Mouse (Mus musculus): ENCODE measurements around the gene Zfp773.
"Not testable (repeated sequence)": the region's sequence is repeated elsewhere in the genome, so short reads cannot be mapped to it uniquely, and the experiment has no call there.

Zfp773 gene

DNA sequence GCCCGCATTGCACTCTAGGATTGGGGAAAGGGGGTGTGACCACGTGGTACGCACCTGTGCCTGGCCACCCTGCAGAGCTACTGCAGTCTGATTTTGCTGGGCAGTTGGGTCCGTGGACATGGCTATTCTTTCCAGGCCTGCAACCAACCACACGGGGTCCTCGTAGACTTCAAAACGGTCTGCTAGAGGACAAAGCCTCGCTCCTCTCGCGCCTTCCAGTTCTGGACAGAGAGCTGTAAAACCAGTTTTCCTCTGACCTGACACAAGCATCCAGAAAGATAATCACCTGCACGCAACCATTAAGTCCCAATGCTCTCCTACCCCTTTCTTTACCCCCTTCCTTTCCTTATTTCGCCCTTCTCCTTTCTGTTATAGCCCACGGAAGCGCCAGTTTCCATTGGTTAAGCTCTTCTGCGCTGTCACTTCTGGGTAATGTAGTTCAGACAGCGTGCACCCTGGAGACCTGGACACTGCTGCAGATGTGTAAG lies at the start of gene Zfp773:
Gene Zfp773, minus strand, starts transcription at position 377 of the 488 bp plus-strand sequence.
- POLR2A ChIA-PET: interaction anchor here in 3 of 4 experiments (0.6 to 2.2 kb wide), 9 partner anchors 9 to 408 kb away, joined by 3 to 8 read pairs (median 3); partner anchors contain the start of genes Zfp418 (in 2 of the 3) and Zfp954 (in 1 of the 3)
- CTCF ChIA-PET: interaction anchor here (0.6 to 1.9 kb wide), 7 partner anchors 16 to 774 kb away, joined by 3 to 19 read pairs (median 3); partner anchors contain the start of genes Zfp78 (in 1 of the 4) and Zfp954 (in 1 of the 4)

DNA sequence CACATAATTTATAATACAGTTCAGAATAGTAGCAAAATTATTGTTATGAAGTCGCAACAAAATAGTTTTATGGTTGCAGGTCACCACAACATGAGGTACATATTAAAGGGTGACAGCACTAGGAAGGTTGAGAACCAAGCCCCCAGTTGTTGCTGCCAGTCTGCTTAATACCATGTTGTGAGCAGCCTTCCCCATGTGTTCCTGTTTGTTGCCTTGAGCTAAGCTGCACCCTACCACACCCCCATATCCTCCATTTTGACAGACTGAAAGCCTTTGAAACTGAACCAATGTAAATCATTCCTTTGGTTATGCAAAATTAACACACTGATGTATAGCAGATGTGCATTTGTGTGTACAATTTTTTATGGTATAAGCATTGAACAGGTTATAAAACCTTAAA lies 49.3 kb upstream of the Zfp773 start:
- POLR2A ChIA-PET: interaction anchor here in 2 of 4 experiments (0.6 to 4.1 kb wide), 2 partner anchors 10 to 12 kb away, joined by 3 to 32 read pairs; partner anchors contain the start of gene Zfp418 (in 1 of the 2)

DNA sequence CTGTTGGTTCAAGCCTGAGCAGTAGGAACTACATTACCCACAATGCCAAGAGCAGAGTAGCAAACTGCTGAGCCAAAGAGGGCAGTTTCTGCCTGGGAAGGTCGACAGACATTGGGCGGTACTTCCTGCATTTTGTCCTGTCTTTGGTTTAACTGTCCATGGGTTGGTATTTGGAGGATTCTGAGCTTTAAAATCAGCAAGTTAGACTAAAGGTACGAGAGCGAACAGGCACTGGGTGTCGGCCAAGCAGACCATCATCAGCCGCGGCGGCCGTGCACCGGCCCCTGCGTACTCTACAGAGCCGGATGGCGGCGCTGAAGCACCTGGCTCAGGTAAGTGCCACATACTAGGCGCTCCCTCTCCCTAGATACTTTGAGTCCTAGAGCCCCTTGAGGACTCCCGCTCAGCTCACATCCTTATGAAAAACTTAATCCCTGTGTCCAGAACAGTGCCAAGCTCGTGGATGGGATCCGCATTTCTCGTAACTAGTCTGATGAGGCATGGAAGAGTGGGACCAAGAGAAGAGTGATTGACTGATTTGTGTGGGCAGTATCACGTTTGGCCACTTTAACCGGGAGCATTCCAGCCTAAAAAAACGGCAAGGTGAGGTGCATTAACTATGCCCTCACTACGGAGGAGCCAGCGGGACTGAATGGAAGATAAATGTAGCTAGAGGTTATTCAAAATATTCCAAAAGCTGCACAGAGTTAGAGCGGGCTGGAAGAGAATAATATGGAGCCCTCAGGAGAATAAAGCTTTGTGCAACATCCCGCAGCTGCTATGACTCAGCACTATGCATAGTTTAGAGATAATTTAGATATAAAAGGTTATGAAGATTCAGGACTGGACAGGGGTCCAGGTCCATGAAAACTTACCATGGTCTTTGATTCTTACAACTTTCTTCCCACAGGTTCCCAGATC lies 34.9 kb upstream of the Zfp773 start, which contains the start of gene Zfp418:
Gene Zfp418, plus strand, starts transcription at position 104 of the 921 bp plus-strand sequence.
- POLR2A ChIA-PET: interaction anchor here in 3 of 4 experiments (0.8 to 5.9 kb wide), 12 partner anchors 10 to 628 kb away, joined by 3 to 32 read pairs (median 3); partner anchors contain the start of gene Zfp773 (in 2 of the 3)

More for the DNA sequence above, 49.3 kb upstream of the Zfp773 start:
- CTCF ChIA-PET: interaction anchor here in 3 of 4 experiments (0.5 to 3.3 kb wide), 3 partner anchors 49 to 394 kb away, joined by 3 to 19 read pairs (median 3); partner anchors contain the start of gene Zfp773 (in 1 of the 3)

DNA sequence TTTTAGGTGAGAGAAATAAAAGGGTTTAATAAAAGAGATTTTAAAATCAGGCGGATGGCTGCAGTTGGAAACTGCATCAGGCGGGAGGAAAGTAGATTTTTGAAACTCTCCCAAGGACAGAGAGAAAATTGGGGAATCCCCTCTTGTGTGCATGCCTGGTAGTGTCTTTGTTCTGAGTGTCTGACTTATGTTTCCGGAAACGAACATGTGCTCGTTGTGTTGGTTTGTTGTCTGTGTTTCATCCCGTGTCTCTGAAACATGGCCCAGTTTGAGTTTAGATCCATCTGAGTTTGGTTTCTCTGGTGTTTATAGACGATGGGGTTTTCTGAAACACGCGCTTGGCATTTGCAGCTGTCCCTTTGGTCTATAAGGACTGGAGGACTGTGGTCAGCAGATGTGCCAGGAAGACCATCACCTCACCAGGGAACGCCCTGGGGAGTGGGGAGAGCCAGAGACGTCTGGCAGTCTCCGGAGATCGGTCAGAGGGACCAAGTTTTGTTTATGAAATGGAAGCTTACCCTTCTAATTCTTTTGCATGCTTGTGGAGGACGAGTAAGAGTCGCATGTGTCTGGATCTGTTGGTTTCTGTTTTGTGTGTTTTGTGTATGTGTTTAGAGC lies 9.5 kb upstream of the Zfp773 start:
- ChIA-PET POLR2A (no interaction called here), CTCF (no interaction called here)

More for the DNA sequence above, 34.9 kb upstream of the Zfp773 start, which contains the start of gene Zfp418:
- CTCF ChIA-PET: interaction anchor here in 3 of 4 experiments (0.5 to 1.1 kb wide), 3 partner anchors 17 to 889 kb away, joined by 3 to 7 read pairs (median 6); no protein-coding TSS in a partner anchor

DNA sequence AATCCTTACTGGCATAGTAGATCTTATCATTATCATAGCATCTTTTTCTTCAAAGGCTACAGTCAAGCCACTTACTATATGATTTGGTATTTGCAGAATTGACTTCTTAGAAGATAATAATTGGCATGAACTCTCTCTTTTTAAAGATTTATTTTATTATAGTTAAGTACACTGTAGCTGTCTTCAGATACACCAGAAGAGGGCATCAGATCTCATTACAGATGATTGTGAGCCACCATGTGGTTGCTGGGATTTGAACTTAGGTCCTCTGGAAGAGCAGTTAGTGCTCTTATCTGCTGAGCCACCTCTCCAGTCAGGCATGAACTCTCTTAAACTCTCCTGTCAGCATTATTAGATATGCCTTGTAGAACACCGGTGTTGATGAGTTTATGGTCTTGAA lies 7.7 kb upstream of the Zfp773 start:
- ChIA-PET POLR2A (no interaction called here), CTCF (no interaction called here)

DNA sequence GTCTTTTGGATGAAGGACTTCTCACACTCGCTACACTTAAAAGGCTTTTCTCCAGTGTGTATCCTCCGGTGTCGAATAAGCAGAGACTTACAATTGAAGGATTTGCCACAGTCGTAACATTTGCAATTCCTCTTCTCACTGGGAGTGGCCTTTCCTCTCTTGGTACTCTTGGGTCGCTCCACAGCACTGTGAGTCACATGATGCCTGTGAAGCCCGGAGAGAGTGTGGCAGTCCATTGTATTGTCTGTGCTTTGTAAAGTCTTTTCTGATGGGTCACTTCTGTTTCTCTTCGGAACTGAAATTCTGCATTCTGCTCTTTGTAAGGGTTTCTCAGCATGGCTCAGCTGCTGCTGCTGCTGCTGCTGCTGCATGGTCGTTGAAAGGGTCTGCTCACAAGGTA lies 3.8 kb downstream of the Zfp773 start:
- ChIA-PET CTCF (no interaction called here), POLR2A (interaction anchor here in 2 of 4 experiments (0.6 to 0.9 kb wide), 2 partner anchors 177 to 191 kb away, joined by 3 read pairs; no protein-coding TSS in a partner anchor)

DNA sequence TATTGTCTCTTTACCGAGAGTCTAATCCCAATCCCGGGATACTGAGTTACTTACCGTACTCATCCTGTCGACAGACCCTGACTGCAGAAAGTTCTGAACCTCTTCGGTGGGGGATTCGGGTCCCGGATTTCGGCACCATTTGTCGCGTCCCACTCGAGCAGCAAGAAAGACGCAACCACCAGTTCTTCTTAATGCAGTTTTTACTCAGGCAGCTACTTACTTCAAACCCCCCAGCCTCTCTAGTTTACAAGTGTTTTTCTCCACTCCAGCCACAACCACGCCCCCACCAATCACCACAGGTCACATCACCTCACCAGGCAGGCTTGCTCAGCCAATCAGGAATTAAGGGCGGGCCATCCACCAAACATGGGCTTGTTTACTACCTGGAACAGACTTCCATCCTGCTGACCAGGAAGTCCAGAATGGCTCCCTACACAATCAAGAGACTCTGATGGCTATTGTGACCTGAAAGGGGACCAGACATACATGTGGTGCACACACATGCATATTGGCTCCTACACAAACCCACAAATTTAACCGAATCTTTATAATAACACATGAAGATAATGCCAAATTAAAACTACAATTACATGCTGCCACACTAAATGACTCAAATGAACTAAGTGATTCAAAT lies 5.9 kb downstream of the Zfp773 start:
- CTCF ChIA-PET: not testable (repeated sequence)
- POLR2A ChIA-PET: interaction anchor here in 2 of 4 experiments (0.7 to 1.5 kb wide), 3 partner anchors 10 to 138 kb away, joined by 3 read pairs; partner anchors contain the start of gene Zfp954 (in 1 of the 2)

DNA sequence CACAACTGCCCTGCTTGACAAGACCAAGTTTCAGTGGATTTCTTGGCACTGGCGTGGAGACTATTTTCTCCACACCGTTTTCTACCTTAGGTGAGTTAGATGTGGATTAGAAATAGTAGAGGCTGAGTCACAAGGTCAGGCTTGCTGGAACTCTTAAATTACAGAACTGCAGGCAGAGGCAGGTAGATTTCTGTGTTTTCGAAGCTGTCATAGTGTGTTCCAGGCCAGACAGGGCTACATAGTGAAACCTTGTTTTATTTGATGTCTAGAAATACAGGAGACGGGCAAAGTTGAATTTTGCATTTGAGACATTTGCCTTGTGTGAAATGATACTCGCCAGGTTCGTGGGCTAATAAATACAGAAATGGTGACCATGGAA lies 15.0 kb downstream of the Zfp773 start:
- CTCF ChIA-PET: interaction anchor here in 1 of 4 experiments (1.3 kb wide), 1 partner anchor 67 kb away, joined by 6 read pairs; no protein-coding TSS in a partner anchor
- POLR2A ChIA-PET: interaction anchor here in 1 of 4 experiments (1.0 kb wide), 1 partner anchor 13 kb away, joined by 3 read pairs; no protein-coding TSS in a partner anchor

DNA sequence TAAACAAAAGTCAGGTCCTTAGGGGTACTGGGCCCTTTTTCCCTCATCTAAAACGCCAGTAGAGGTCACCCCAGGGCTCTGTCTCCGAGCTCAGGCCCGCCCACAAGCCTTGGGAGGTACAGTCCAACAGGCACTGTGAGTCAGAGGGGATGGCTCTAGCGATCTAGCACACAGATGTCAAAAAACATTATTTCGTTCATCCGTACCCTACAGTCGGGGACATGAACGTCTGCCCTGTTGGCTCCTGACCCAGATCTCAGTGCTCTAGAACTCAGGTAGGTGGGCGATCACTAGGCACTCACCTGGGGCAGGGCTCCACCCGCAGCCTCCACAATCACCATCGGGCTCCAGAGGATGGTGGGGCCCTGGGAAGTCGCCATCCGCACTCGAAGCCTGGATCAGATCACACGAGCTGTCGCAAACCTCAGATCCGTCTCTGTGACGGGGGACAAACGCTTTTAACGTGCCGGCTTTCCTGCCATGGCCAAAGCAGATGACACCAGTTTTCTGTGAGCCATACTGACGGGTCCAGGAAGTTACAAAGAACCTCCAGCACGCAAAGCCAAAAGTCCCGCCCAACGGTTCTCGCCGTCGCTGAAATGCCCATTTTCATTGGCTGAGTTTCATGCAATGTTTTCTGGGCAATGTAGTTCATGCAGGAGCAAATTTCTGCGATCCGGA lies 15.5 kb downstream of the Zfp773 start, which contains the start of gene Zfp954:
Gene Zfp954, minus strand, starts transcription at position 568 of the 681 bp plus-strand sequence.
- ChIA-PET CTCF (interaction anchor here in 3 of 4 experiments (0.6 to 1.3 kb wide), 5 partner anchors 15 to 67 kb away, joined by 3 to 9 read pairs (median 3); partner anchors contain the start of gene Zfp773 (in 2 of the 3)), POLR2A (interaction anchor here in 2 of 4 experiments (0.6 to 1.0 kb wide), 7 partner anchors 9 to 122 kb away, joined by 3 to 6 read pairs (median 3); partner anchors contain the start of genes Zfp418 (in 1 of the 2) and Zfp773 (in 1 of the 2))

DNA sequence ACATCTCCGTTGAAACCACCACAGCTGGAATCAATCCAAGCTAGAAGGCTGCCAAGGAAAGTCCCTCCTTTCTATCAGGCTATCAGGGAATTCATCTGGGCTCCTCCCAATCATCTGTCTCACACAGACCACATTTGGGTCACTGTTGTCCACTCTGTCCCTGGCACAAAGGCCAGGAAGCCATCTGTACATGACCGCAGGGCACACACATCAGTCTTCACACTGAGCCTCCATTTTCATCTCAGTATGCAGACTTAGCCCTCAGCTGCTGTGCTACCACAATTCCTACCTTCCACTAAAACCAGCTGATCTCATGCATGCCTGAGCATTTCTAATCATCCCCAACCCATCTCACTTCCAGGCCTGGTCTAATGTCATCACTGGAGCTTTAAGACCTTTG lies 18.1 kb downstream of the Zfp773 start:
- ChIA-PET CTCF (interaction anchor here in 1 of 4 experiments (0.6 kb wide), 1 partner anchor 22 kb away, joined by 3 read pairs; no protein-coding TSS in a partner anchor), POLR2A (no interaction called here)

DNA sequence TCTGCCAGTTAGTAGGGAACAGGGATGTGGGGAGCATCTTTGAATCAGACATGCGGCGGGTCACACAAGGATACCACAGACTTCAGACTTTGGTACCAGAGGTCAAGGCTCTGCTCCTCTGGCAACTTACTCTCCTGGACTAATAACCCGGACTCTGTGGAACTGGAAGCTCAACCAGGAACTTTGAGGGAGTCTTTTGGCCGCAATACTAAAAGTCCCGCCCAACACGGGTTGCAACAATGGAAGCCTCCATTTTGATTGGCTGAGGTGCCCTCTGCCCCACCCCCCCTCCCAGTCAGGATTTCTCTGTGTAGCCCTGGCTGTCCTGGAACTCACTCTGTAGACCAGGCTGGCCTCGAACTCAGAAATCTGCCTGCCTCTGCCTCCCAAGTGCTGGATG lies 28.1 kb downstream of the Zfp773 start:
- CTCF ChIA-PET: interaction anchor here in 2 of 4 experiments (0.6 to 1.1 kb wide), 2 partner anchors 80 to 826 kb away, joined by 3 to 4 read pairs; no protein-coding TSS in a partner anchor
- POLR2A ChIA-PET: interaction anchor here in 2 of 4 experiments (0.7 to 0.9 kb wide), 4 partner anchors 13 to 381 kb away, joined by 3 to 4 read pairs (median 3); partner anchors contain the start of gene Zfp954 (in 1 of the 2)

All from embryonic stem cell, embryonic (primary cell).